Mouse (Mus musculus): ENCODE data around the gene Dync1li1. TPM values are rescaled to one million over a fixed set of nuclear protein-coding genes. Genes with fewer than 3 reads are reported as not detected.

Gene Dync1li1
- polyA plus RNA-seq, 1 experiment from 2014 or later: 16.3 TPM

GRCm38 (mm10) chr9:114697072-114697471 lies 8.5 kb downstream of the Dync1li1 start:
- ATAC-seq: no peak
- DNase-seq: no peak
- Histone ChIP-seq H3K4me2 (ENCODE audit: low read depth, low read length) (no peak overlapping the region), H3K9ac (replicated peaks) (no peak overlapping the region), H3K4me3 (ENCODE audit: low read depth, low read length) (no peak overlapping the region), H3K36me3 (replicated peaks; ENCODE audit: insufficient read depth, low read length) (peaks cover 17% of the 10 kb centered on the region), H3K4me1 (ENCODE audit: insufficient read depth) (no peaks in the 10 kb centered on the region), H3K27ac (ENCODE audit: low read depth) (no peak overlapping the region), H3K9me3 (ENCODE audit: low read length) (no peaks in the 10 kb centered on the region), H3K27me3 (ENCODE audit: insufficient read depth, low read length) (no peaks in the 10 kb centered on the region)
- TF ChIP-seq CTCF (IDR thresholded peaks at IDR 0.05; ENCODE audit: low read depth): no peak
- TF ChIP-seq EP300 (IDR thresholded peaks at IDR 0.05; ENCODE audit: low read depth): no peak
- WGBS (ENCODE audit: insufficient replicate concordance): 89% methylated on average over 4 of the region's 4 CpGs

GRCm38 (mm10) chr9:114697926-114698325 lies 9.3 kb downstream of the Dync1li1 start:
- no peaks in the 10 kb centered on the region for H3K9me3 ChIP-seq (ENCODE audit: low read length)
- H3K27me3 ChIP-seq (ENCODE audit: insufficient read depth, low read length): no peaks in the 10 kb centered on the region
- peaks cover 9% of the 10 kb centered on the region for H3K36me3 ChIP-seq (replicated peaks; ENCODE audit: insufficient read depth, low read length)
- no peaks in the 10 kb centered on the region for H3K4me1 ChIP-seq (ENCODE audit: insufficient read depth)
- H3K4me2 ChIP-seq (ENCODE audit: low read depth, low read length): no peak overlapping the region
- no peak for DNase-seq
- no peak overlapping the region for H3K27ac ChIP-seq (ENCODE audit: low read depth)
- TF ChIP-seq EP300 (IDR thresholded peaks at IDR 0.05; ENCODE audit: low read depth) (no peak), CTCF (IDR thresholded peaks at IDR 0.05; ENCODE audit: low read depth) (no peak)
- no peak for ATAC-seq
- H3K4me3 ChIP-seq (ENCODE audit: low read depth, low read length): no peak overlapping the region
- H3K9ac ChIP-seq (replicated peaks): no peak overlapping the region
- 88% methylated on average over 5 of the region's 5 CpGs for WGBS (ENCODE audit: insufficient replicate concordance)

GRCm38 (mm10) chr9:114699262-114699661 lies 10.7 kb downstream of the Dync1li1 start:
- no peak for TF ChIP-seq EP300 (IDR thresholded peaks at IDR 0.05; ENCODE audit: low read depth)
- TF ChIP-seq CTCF (IDR thresholded peaks at IDR 0.05; ENCODE audit: low read depth): no peak
- no peak overlapping the region for H3K27ac ChIP-seq (ENCODE audit: low read depth)
- H3K4me3 ChIP-seq (ENCODE audit: low read depth, low read length): no peak overlapping the region
- H3K4me2 ChIP-seq (ENCODE audit: low read depth, low read length): no peak overlapping the region
- WGBS (ENCODE audit: insufficient replicate concordance): 81% methylated on average over 6 of the region's 6 CpGs
- H3K9ac ChIP-seq (replicated peaks): no peak overlapping the region
- ATAC-seq: no peak
- no peak for DNase-seq
- peaks cover 8% of the 10 kb centered on the region for H3K36me3 ChIP-seq (replicated peaks; ENCODE audit: insufficient read depth, low read length)
- H3K4me1 ChIP-seq (ENCODE audit: insufficient read depth): no peaks in the 10 kb centered on the region
- H3K9me3 ChIP-seq (ENCODE audit: low read length): no peaks in the 10 kb centered on the region
- H3K27me3 ChIP-seq (ENCODE audit: insufficient read depth, low read length): no peaks in the 10 kb centered on the region

- ATAC-seq: no peak
- H3K36me3 ChIP-seq (replicated peaks; ENCODE audit: insufficient read depth, low read length): peaks cover 4% of the 10 kb centered on the region
- WGBS (ENCODE audit: insufficient replicate concordance): 82% methylated on average over 13 of the region's 16 CpGs
These were observed 11.5 kb downstream of the Dync1li1 start for GRCm38 (mm10) chr9:114699882-114700665.

GRCm38 (mm10) chr9:114701031-114701430 lies 12.4 kb downstream of the Dync1li1 start:
- TF ChIP-seq EP300 (IDR thresholded peaks at IDR 0.05; ENCODE audit: low read depth) (no peak), CTCF (IDR thresholded peaks at IDR 0.05; ENCODE audit: low read depth) (no peak)
- Histone ChIP-seq H3K27me3 (ENCODE audit: insufficient read depth, low read length) (no peaks in the 10 kb centered on the region), H3K9ac (replicated peaks) (no peak overlapping the region), H3K9me3 (ENCODE audit: low read length) (no peaks in the 10 kb centered on the region), H3K36me3 (replicated peaks; ENCODE audit: insufficient read depth, low read length) (peaks cover 9% of the 10 kb centered on the region), H3K4me2 (ENCODE audit: low read depth, low read length) (no peak overlapping the region), H3K4me3 (ENCODE audit: low read depth, low read length) (no peak overlapping the region), H3K27ac (ENCODE audit: low read depth) (peak overlapping the region; percentile 51; the same call in 1 of the 2 replicates), H3K4me1 (ENCODE audit: insufficient read depth) (no peaks in the 10 kb centered on the region)
- DNase-seq (no peak), ATAC-seq (no peak)
- 58% methylated on average over 2 of the region's 2 CpGs for WGBS (ENCODE audit: insufficient replicate concordance)

More at GRCm38 (mm10) chr9:114699882-114700665, 11.5 kb downstream of the Dync1li1 start:
- no peak overlapping the region for H3K9ac ChIP-seq (replicated peaks)
- H3K4me2 ChIP-seq (ENCODE audit: low read depth, low read length): no peak overlapping the region
- DNase-seq: no peak
- no peak overlapping the region for H3K27ac ChIP-seq (ENCODE audit: low read depth)
- no peaks in the 10 kb centered on the region for H3K4me1 ChIP-seq (ENCODE audit: insufficient read depth)
- no peaks in the 10 kb centered on the region for H3K27me3 ChIP-seq (ENCODE audit: insufficient read depth, low read length)
- no peak overlapping the region for H3K4me3 ChIP-seq (ENCODE audit: low read depth, low read length)
- H3K9me3 ChIP-seq (ENCODE audit: low read length): no peaks in the 10 kb centered on the region
- TF ChIP-seq EP300 (IDR thresholded peaks at IDR 0.05; ENCODE audit: low read depth) (no peak), CTCF (IDR thresholded peaks at IDR 0.05; ENCODE audit: low read depth) (no peak)

- ATAC-seq: no peak
- H3K27me3 ChIP-seq (ENCODE audit: insufficient read depth, low read length): no peaks in the 10 kb centered on the region
- no peak overlapping the region for H3K4me2 ChIP-seq (ENCODE audit: low read depth, low read length)
- no peaks in the 10 kb centered on the region for H3K9me3 ChIP-seq (ENCODE audit: low read length)
- no peak overlapping the region for H3K9ac ChIP-seq (replicated peaks)
- WGBS (ENCODE audit: insufficient replicate concordance): 73% methylated on average over 4 of the region's 4 CpGs
- H3K27ac ChIP-seq (ENCODE audit: low read depth): no peak overlapping the region
- H3K4me3 ChIP-seq (ENCODE audit: low read depth, low read length): no peak overlapping the region
- no peak for DNase-seq
- H3K36me3 ChIP-seq (replicated peaks; ENCODE audit: insufficient read depth, low read length): peaks cover 15% of the 10 kb centered on the region
- H3K4me1 ChIP-seq (ENCODE audit: insufficient read depth): no peaks in the 10 kb centered on the region
- no peak for TF ChIP-seq CTCF (IDR thresholded peaks at IDR 0.05; ENCODE audit: low read depth)
- no peak for TF ChIP-seq EP300 (IDR thresholded peaks at IDR 0.05; ENCODE audit: low read depth)
These were observed 13.3 kb downstream of the Dync1li1 start for GRCm38 (mm10) chr9:114701921-114702320.
